Mouse (Mus musculus) brain, embryonic 14.5 days (tissue): ENCODE results near the gene Ets2. TPM values are rescaled to one million over a fixed set of nuclear protein-coding genes. Genes with fewer than 3 reads are reported as not detected.
"Not testable (repeated sequence)": the region's sequence is repeated elsewhere in the genome, so short reads cannot be mapped to it uniquely, and the experiment has no call there.

Experiments used
- DNase-seq: peaks from one replicate; pipeline ENCODE4 v3.0.0-alpha.2; 2011; ENCODE audit warnings: low read depth
- CTCF ChIP-seq: fragments of 200-500 bp; IDR thresholded peaks from 2 replicates; pipeline ENCODE4 v1.5.1; 2012; ENCODE audit warnings: inconsistent platforms, mild to moderate bottlenecking, moderate library complexity, borderline replicate concordance; ENCODE audit not compliant: insufficient read depth, insufficient read length; ENCODE audit errors: extremely low read depth
- POLR2A ChIP-seq: fragments of 200-500 bp; IDR thresholded peaks from 2 replicates; pipeline ENCODE4 v1.6.1; 2012; ENCODE audit warnings: mild to moderate bottlenecking, inconsistent platforms, borderline replicate concordance; ENCODE audit not compliant: poor library complexity, insufficient read depth, insufficient read length, severe bottlenecking; ENCODE audit errors: extremely low read depth
- polyA plus RNA-seq: library from polyadenylated mRNA; depleted of rRNA; stranded (reverse); fragments of >200 nt; gene quantifications from 2 replicates; pipeline ENCODE4 v1.2.3, GENCODE M21; 2012

Ets2 gene
- polyA plus RNA-seq, 1 experiment = 18.3 TPM

GRCm38 (mm10) chr16:95702562-95703545 is 979 bp downstream of the Ets2 start:
- peak; percentile 58 for DNase-seq
- TF ChIP-seq CTCF = no peak
- no peak for TF ChIP-seq POLR2A

DNA sequence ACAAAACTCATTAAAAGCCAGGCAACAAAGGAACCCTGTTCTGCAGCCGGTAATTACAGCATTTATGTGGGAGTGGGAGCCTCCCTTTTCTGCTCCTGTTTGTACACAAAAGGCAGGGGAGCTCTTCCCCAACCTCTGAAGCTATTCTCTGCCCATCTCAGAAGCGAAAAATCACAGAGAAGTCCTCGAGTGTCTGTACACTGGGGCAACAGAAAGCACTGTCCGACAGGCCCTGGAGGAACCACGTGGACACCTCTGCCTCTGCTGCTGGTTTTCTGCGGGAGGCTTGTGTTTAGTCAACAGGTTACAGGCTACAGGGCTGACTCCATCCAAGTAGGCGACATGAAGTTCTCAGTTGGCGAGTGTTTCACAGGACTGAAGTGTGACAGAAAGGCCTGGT is 2.1 kb downstream of the Ets2 start:
- peak; percentile 63 for DNase-seq

GRCm38 (mm10) chr16:95704662-95705330 is 2.9 kb downstream of the Ets2 start:
- no peak for TF ChIP-seq POLR2A
- TF ChIP-seq CTCF = no peak
- DNase-seq = no peak

More for the DNA sequence above, 2.1 kb downstream of the Ets2 start:
- no peak for TF ChIP-seq POLR2A
- TF ChIP-seq CTCF = no peak

DNA sequence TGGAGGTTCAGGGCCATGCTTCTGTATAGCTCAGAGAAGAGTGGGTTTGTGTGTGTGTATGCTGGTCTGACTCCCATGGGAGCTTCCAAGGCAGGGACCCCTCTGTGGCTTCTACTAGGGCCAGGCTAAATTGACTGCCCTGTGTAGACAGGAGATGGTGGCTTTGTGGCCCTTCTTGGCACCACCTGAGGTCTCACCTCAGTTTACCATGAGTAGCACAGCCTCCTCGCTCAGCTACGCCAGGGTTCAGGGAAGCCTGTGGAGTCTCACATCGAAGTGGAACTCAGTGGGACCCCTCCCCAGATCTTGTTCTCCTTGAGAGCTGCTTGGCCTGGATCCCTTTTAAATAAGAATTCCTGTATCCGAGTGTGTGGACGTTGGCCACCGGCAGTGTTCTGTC is 3.9 kb downstream of the Ets2 start:
- TF ChIP-seq CTCF (no peak), POLR2A (no peak)
- no peak for DNase-seq

DNA sequence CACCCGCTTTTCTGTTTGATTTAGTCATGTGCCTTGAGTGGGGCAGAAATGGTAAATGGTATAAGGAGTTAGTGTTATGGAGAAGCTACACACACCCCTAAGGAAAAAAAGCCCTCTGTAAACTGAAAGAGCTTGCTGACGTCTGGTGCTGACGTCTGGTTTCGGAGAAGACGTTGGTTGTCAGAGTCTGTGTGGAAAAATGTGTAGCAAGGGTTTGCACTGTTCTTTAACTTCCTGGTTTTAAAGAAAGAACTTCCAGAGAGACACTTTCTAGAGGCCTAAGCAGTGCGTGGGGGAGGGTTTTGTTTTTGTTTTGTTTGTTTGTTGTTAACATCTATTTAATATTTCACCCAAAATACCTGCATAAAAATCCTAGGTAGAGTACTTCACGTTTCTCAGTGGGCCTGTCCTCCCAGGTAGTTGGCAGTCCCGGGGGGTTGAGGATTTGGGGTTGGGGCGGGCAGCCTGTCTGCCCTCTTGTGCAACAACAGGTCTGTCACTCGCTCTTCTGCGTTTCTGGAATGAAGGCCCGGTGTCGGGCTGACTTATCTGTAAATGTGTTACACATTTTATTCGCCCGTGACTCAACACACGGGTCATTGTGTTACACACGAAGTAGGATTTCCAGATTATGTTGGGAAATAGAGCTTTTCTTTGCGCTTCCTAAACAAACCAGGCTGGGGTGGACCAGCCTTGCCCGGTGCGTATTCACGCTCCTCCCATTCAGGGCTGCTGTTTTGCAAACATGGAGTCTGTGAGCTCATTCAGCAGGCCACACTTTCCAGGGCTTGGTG is 6.5 kb downstream of the Ets2 start:
- no peak for DNase-seq
- TF ChIP-seq POLR2A (no peak), CTCF (no peak)

DNA sequence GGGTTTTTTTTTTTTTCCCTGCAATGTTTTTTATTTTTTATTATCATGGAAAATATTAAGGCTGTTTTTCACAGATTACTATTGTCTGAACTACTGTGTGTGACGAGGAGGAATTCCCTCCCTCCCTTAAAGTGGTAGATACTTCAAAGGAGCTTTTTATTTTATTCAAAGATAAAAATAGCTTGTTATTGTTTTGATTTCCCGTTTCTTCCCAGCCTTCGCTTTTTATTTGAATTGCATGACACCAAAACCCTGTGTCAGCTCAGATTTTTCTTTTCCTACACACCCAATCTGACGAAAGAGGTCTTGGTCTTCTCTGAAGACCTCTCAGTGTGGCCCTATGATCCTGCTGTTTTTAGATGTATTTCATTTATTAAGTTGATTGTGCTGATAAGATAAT is 7.3 kb downstream of the Ets2 start:
- DNase-seq = no peak
- TF ChIP-seq CTCF (no peak), POLR2A (no peak)

GRCm38 (mm10) chr16:95710129-95710528 is 8.3 kb downstream of the Ets2 start:
- no peak for TF ChIP-seq CTCF
- TF ChIP-seq POLR2A = no peak
- no peak for DNase-seq

- DNase-seq = no peak
- no peak for TF ChIP-seq POLR2A
- TF ChIP-seq CTCF = no peak
Observed at GRCm38 (mm10) chr16:95712121-95712520, 10.2 kb downstream of the Ets2 start.

- DNase-seq = not testable (repeated sequence)
Observed at GRCm38 (mm10) chr16:95713077-95713476, 11.2 kb downstream of the Ets2 start.

- DNase-seq = no peak
- no peak for TF ChIP-seq POLR2A
- no peak for TF ChIP-seq CTCF
Observed at GRCm38 (mm10) chr16:95715026-95715425, 13.2 kb downstream of the Ets2 start.

DNA sequence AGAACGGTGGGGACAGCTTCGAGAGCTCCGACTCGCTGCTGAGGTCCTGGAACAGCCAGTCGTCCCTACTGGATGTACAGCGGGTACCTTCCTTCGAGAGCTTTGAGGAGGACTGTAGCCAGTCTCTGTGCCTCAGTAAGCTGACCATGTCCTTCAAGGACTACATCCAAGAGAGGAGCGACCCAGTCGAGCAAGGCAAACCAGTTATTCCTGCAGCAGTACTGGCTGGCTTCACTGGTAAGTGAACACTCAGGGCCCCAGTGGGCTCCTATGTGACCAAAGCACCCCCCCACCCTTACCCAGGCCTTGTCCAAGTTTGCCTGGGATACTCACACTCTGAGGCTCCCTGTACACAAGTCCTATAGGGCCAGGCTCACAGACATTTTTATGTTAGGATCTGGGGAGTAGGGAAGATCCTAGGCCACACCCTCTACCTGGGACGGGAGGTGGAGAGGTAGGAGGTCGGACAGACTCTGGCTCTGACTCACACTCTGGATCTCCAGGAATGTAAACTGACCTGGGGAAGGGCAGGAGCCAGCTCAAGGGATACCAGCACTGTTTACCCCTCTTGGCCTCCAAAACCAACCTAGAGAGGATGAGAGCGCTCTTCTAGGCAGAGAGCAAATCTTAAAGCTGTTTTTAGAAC is 14.3 kb downstream of the Ets2 start:
- TF ChIP-seq POLR2A = no peak
- no peak for DNase-seq

GRCm38 (mm10) chr16:95717631-95718030 is 15.8 kb downstream of the Ets2 start:
- no peak for DNase-seq
- TF ChIP-seq POLR2A (no peak), CTCF (no peak)
